8 mouse cellular contexts compared by ENCODE assay signal in genomic region chr11:88046944-88047794, GRCm38 (mm10). TPM values are rescaled to one million over a fixed set of nuclear protein-coding genes. Genes with fewer than 3 reads are reported as not detected.
DNase-seq lines count a peak whose midpoint lies in the region; ATAC-seq and TF ChIP-seq lines count a peak whose summit lies in the region.

Srsf1 (plus strand) TSS chr11:88047373.

- DNase-seq in c-Kit-positive CD71-positive TER-119-positive erythroid progenitor cells, embryonic 14.5 days (ENCODE audit: low spot score) = peak; percentile 96
- DNase-seq in heart, postnatal 0 days (ENCODE audit: low spot score) = peak; percentile 98
- peak; percentile 99 to 100 for DNase-seq in kidney, postnatal 4 days

- H3K9me3 ChIP-seq in E14TG2a.4 (ENCODE audit: low read length) = no peaks in the 10 kb centered on the region
- no peaks in the 10 kb centered on the region for H3K9me3 ChIP-seq in forebrain, embryonic 12.5 days
- H3K9me3 ChIP-seq in heart, postnatal 0 days (replicated peaks; ENCODE audit: control insufficient read depth, low read length) = no peaks in the 10 kb centered on the region
- no peaks in the 10 kb centered on the region for H3K9me3 ChIP-seq in liver, embryonic 16.5 days (replicated peaks; ENCODE audit: control insufficient read depth, low read length)
- no peaks in the 10 kb centered on the region for H3K9me3 ChIP-seq in neural tube, embryonic 13.5 days

- no peak for TF ChIP-seq CTCF in E14TG2a.4 (conservative IDR thresholded peaks at IDR 0.05; ENCODE audit: low read length)
- TF ChIP-seq CTCF in heart, postnatal 0 days (IDR thresholded peaks at IDR 0.05; ENCODE audit: low read depth) = no peak
- no peak for TF ChIP-seq CTCF in testis, adult 2 months (IDR thresholded peaks at IDR 0.05; ENCODE audit: control insufficient read depth, insufficient read depth, insufficient replicate concordance, low read depth, low read length)

- H3K4me3 ChIP-seq in E14TG2a.4 (replicated peaks; ENCODE audit: low read length) = peak within 1 kb of the TSS; percentile 96
- peak within 1 kb of the TSS; percentile 98 for H3K4me3 ChIP-seq in forebrain, embryonic 12.5 days (replicated peaks)
- H3K4me3 ChIP-seq in heart, postnatal 0 days (ENCODE audit: low read depth, low read length) = peak within 1 kb of the TSS; percentile 72
- peak within 1 kb of the TSS; percentile 100 for H3K4me3 ChIP-seq in liver, embryonic 16.5 days (ENCODE audit: low read depth, low read length)
- peak within 1 kb of the TSS; percentile 99 for H3K4me3 ChIP-seq in neural tube, embryonic 13.5 days
- H3K4me3 ChIP-seq in testis, adult 2 months (ENCODE audit: control insufficient read depth, low read depth, low read length) = peak within 1 kb of the TSS; percentile 95

- peak within 1 kb of the TSS; percentile 99 for H3K27ac ChIP-seq in forebrain, embryonic 12.5 days
- H3K27ac ChIP-seq in heart, postnatal 0 days (ENCODE audit: low read depth) = peak within 1 kb of the TSS; percentile 96
- H3K27ac ChIP-seq in liver, embryonic 16.5 days (ENCODE audit: low read length) = peak within 1 kb of the TSS; percentile 99
- peak within 1 kb of the TSS; percentile 99 for H3K27ac ChIP-seq in neural tube, embryonic 13.5 days (replicated peaks)
- H3K27ac ChIP-seq in testis, adult 2 months (ENCODE audit: control insufficient read depth, insufficient read depth, low read depth, low read length) = peak within 1 kb of the TSS; percentile 99

- peak within 1 kb of the TSS; percentile 68 for H3K4me2 ChIP-seq in forebrain, embryonic 12.5 days
- peak within 1 kb of the TSS; percentile 82 for H3K4me2 ChIP-seq in heart, postnatal 0 days (ENCODE audit: low read depth, low read length)
- peak within 1 kb of the TSS; percentile 73 for H3K4me2 ChIP-seq in liver, embryonic 16.5 days (ENCODE audit: low read depth, low read length)
- peak within 1 kb of the TSS; percentile 88 for H3K4me2 ChIP-seq in neural tube, embryonic 13.5 days

- H3K4me1 ChIP-seq in E14TG2a.4 (replicated peaks; ENCODE audit: low read depth, low read length) = peaks cover 43% of the 10 kb centered on the region
- peaks cover 33% of the 10 kb centered on the region for H3K4me1 ChIP-seq in forebrain, embryonic 12.5 days
- H3K4me1 ChIP-seq in heart, postnatal 0 days (ENCODE audit: control insufficient read depth, insufficient read depth) = peaks cover 22% of the 10 kb centered on the region
- H3K4me1 ChIP-seq in liver, embryonic 16.5 days (ENCODE audit: control insufficient read depth, low read depth, low read length) = peaks cover 21% of the 10 kb centered on the region
- H3K4me1 ChIP-seq in neural tube, embryonic 13.5 days (replicated peaks) = peaks cover 39% of the 10 kb centered on the region
- H3K4me1 ChIP-seq in testis, adult 2 months (ENCODE audit: control insufficient read depth, insufficient read depth, low read length) = peaks cover 4% of the 10 kb centered on the region

- no peaks in the 10 kb centered on the region for H3K27me3 ChIP-seq in E14TG2a.4 (ENCODE audit: insufficient read depth, low read length)
- H3K27me3 ChIP-seq in forebrain, embryonic 12.5 days = no peaks in the 10 kb centered on the region
- H3K27me3 ChIP-seq in heart, postnatal 0 days (ENCODE audit: control insufficient read depth, insufficient read depth, low read length) = no peaks in the 10 kb centered on the region
- H3K27me3 ChIP-seq in liver, embryonic 16.5 days (ENCODE audit: control insufficient read depth, insufficient read depth, low read depth, low read length) = no peaks in the 10 kb centered on the region
- no peaks in the 10 kb centered on the region for H3K27me3 ChIP-seq in neural tube, embryonic 13.5 days
- no peaks in the 10 kb centered on the region for H3K27me3 ChIP-seq in testis, adult 2 months (ENCODE audit: control insufficient read depth, insufficient read depth, low read length)

- TF ChIP-seq EP300 in heart, postnatal 0 days (IDR thresholded peaks at IDR 0.05; ENCODE audit: low read depth) = peak; percentile 95

- TF ChIP-seq POLR2A in testis, adult 2 months (IDR thresholded peaks at IDR 0.05; ENCODE audit: control insufficient read depth, low read depth, low read length) = peak; percentile 93

- peak; percentile 91 for ATAC-seq in forebrain, embryonic 12.5 days (ENCODE audit: low FRiP score)
- peak; percentile 94 for ATAC-seq in heart, postnatal 0 days (ENCODE audit: insufficient read depth, low read depth)
- peak; percentile 88 for ATAC-seq in liver, embryonic 16.5 days (ENCODE audit: low read depth)
- ATAC-seq in neural tube, embryonic 13.5 days (ENCODE audit: low read depth) = peak; percentile 92

- H3K36me3 ChIP-seq in E14TG2a.4 (ENCODE audit: insufficient read depth, low read length) = peaks cover 37% of the 10 kb centered on the region
- H3K36me3 ChIP-seq in forebrain, embryonic 12.5 days (replicated peaks) = peaks cover 29% of the 10 kb centered on the region
- H3K36me3 ChIP-seq in heart, postnatal 0 days (replicated peaks; ENCODE audit: control insufficient read depth, insufficient read depth, low read length) = peaks cover 14% of the 10 kb centered on the region
- peaks cover 19% of the 10 kb centered on the region for H3K36me3 ChIP-seq in liver, embryonic 16.5 days (ENCODE audit: control insufficient read depth, insufficient read depth)
- H3K36me3 ChIP-seq in neural tube, embryonic 13.5 days = peaks cover 20% of the 10 kb centered on the region
- H3K36me3 ChIP-seq in testis, adult 2 months (ENCODE audit: control insufficient read depth, insufficient read depth, low read length) = peaks cover 3% of the 10 kb centered on the region

- under 1% methylated on average over 60 of the region's 60 CpGs for WGBS in forebrain, embryonic 12.5 days
- WGBS in heart, postnatal 0 days = under 1% methylated on average over 58 of the region's 60 CpGs
- WGBS in liver, embryonic 16.5 days (ENCODE audit: insufficient replicate concordance) = under 1% methylated on average over 60 of the region's 60 CpGs
- WGBS in neural tube, embryonic 13.5 days = under 1% methylated on average over 60 of the region's 60 CpGs

- H3K9ac ChIP-seq in forebrain, embryonic 12.5 days = peak within 1 kb of the TSS; percentile 99
- H3K9ac ChIP-seq in heart, postnatal 0 days (replicated peaks; ENCODE audit: low read depth, low read length) = peak within 1 kb of the TSS; percentile 91
- peak within 1 kb of the TSS; percentile 100 for H3K9ac ChIP-seq in liver, embryonic 16.5 days (ENCODE audit: low read depth, low read length)
- peak within 1 kb of the TSS; percentile 100 for H3K9ac ChIP-seq in neural tube, embryonic 13.5 days

RNA-seq across cellular contexts. Expression of gene Srsf1, which starts in this region (rescaled TPM):
- 564 and 577 TPM in 2 replicates for polyA plus RNA-seq in forebrain, embryonic 12.5 days (2016; fragmentation: Nextera tagmentation; extraction: Ambion mirVana)
- 195 and 223 TPM in 2 replicates for total RNA-seq in heart, postnatal 0 days (2014; rRNA removed; ENCODE audit: low replicate concordance)
- 82.2 and 83.5 TPM in 2 replicates for polyA plus RNA-seq in heart, postnatal 0 days (2015; fragmentation: Nextera tagmentation; extraction: Ambion mirVana)
- 101 and 102 TPM in 2 replicates for polyA plus RNA-seq in liver, embryonic 16.5 days (2015; fragmentation: Nextera tagmentation; extraction: Ambion mirVana)
- polyA plus RNA-seq in neural tube, embryonic 13.5 days (2015; fragmentation: Nextera tagmentation; extraction: Ambion mirVana) = 281 and 354 TPM in 2 replicates
- 68.5 and 95.9 TPM in 2 replicates for polyA plus RNA-seq in testis, adult 2 months (2012; rRNA removed)

Comparison
In these comparisons a context has a peak if more than half of its experiments do, and no peak if none do; other contexts are left out.
1. Peak in every context shown above with its lines: DNase-seq, ATAC-seq, H3K4me3 ChIP-seq and H3K27ac ChIP-seq.